Mouse (Mus musculus) lung, postnatal 0 days (tissue): ENCODE results near the gene Zfp629.

Source experiments
- CTCF ChIP-seq: IDR thresholded peaks from 2 replicates; pipeline ENCODE4 v1.5.1; 2016; ENCODE audit warnings: antibody characterized with exemption, mild to moderate bottlenecking
- EP300 ChIP-seq: IDR thresholded peaks from 2 replicates; pipeline ENCODE4 v1.6.1; 2016; ENCODE audit warnings: antibody characterized with exemption, mild to moderate bottlenecking, control low read depth

DNA sequence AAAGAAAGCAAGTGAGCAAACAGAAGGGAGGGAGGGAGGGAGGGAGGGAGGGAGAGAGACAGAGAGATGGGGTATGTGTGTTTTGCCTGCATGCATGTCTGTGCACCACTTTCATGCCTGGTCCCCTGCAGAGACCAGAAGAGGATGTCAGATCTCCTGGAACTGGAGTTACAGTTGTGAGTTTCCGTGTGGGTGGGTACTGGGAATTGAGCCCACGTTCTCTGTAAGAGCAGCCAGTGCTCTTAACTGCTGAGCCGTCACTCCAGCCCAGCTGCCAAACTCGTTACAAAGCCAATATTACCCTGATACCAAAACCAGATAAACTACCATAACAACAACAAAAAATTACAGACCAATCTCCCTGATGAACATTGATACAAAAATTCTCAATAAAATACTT is 25.7 kb upstream of the Zfp629 start:
- TF ChIP-seq CTCF, result no peak
- TF ChIP-seq EP300, result no peak
